Mouse (Mus musculus) erythroblast, embryonic 14.5 days (primary cell): ENCODE data around the gene Uaca.

Source experiments
- GATA1 ChIP-seq: IDR thresholded peaks from 2 replicates; pipeline ENCODE4 v1.6.1; 2012; ENCODE audit warnings: low read length, inconsistent platforms, mixed read lengths
- TAL1 ChIP-seq: IDR thresholded peaks from 3 replicates; pipeline ENCODE4 v1.6.1; 2012; ENCODE audit warnings: low read length, inconsistent platforms, mixed read lengths

DNA sequence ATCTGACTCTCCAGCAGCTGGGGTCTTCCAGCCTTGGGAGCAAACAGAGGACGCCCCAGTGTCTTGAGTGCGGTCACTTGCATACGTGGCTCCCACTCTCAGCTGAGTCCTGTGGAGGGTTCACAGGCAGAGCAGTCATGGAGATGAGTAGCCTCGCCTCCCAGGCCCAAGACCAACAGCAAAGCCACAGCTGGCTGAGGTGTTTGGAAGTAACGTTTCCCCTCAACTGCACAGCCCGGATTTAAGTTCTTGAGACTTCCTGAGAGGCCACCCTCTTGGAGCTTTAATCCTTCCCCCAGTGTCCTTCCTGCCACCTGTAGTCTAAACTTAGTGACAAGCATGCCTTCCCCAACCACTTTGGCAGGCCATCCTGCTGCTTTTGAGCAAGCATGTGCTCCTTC is 24.6 kb upstream of the Uaca start:
- TF ChIP-seq GATA1 (no peak), TAL1 (no peak)
